Mouse (Mus musculus) hindbrain, embryonic 13.5 days (tissue): Measurements from ENCODE around the gene Ltb. TPM values are rescaled to one million over a fixed set of nuclear protein-coding genes. Genes with fewer than 3 reads are reported as not detected.

Source experiments
- microRNA-seq: library from miRNA; unstranded; fragments of <30 nt; microRNA quantifications from one replicate; pipeline ENCODE4, GENCODE M21; 2016
- polyA plus RNA-seq: library from polyadenylated mRNA; unstranded; fragments of >200 nt; fragmentation: Nextera tagmentation; extraction: Ambion mirVana; gene quantifications from 2 replicates; pipeline ENCODE4 v1.2.1, GENCODE M21; 2015

Gene Ltb
- polyA plus RNA-seq, 1 experiment from 2014 or later = 0.52 TPM

Small RNA genes lying within 50 kb of the gene (microRNA-seq; reads per million reads assigned to microRNA genes)
- gene Mir6973a (not detected), gene Mir6974 (not detected), gene Mir6975 (1.2 reads per million)

Other genes starting within 250 kb of the Ltb start
- 0.26 and 0.32 TPM in 2 replicates for gene Hspa1b, start 235.2 kb upstream of the Ltb start, polyA plus RNA-seq
- not detected in 2 replicates for gene Gm20481, start 224.5 kb upstream of the Ltb start, polyA plus RNA-seq
- gene Hspa1a, start 222.3 kb upstream of the Ltb start, polyA plus RNA-seq = 4.0 and 4.6 TPM in 2 replicates
- gene Hspa1l, start 221.7 kb upstream of the Ltb start, polyA plus RNA-seq = 0.85 and 1.1 TPM in 2 replicates
- gene Lsm2, start 212.6 kb upstream of the Ltb start, polyA plus RNA-seq = 112 and 117 TPM in 2 replicates
- gene Vars, start 193.5 kb upstream of the Ltb start, polyA plus RNA-seq = 57.3 TPM in 2 replicates
- gene Vwa7, start 177.9 kb upstream of the Ltb start, polyA plus RNA-seq = 0.16 and 0.18 TPM in 2 replicates
- 2.5 and 2.9 TPM in 2 replicates for gene Sapcd1, start 166.4 kb upstream of the Ltb start, polyA plus RNA-seq
- 2.7 and 3.5 TPM in 2 replicates for gene Msh5, start 147.7 kb upstream of the Ltb start, polyA plus RNA-seq
- 100 and 102 TPM in 2 replicates for gene Clic1, start 144.5 kb upstream of the Ltb start, polyA plus RNA-seq
- gene Ddah2, start 135.4 kb upstream of the Ltb start, polyA plus RNA-seq = 420 and 426 TPM in 2 replicates
- not detected in 2 replicates for gene Ly6g6c, start 129.1 kb upstream of the Ltb start, polyA plus RNA-seq
- 0.25 and 0.31 TPM in 2 replicates for gene Mpig6b, start 128.3 kb upstream of the Ltb start, polyA plus RNA-seq
- 0.45 TPM in 1 of 2 replicates, not detected in the other for gene Ly6g6e, start 117.5 kb upstream of the Ltb start, polyA plus RNA-seq
- gene Ly6g6d, start 116.4 kb upstream of the Ltb start, polyA plus RNA-seq = 0.61 and 1.1 TPM in 2 replicates
- 0.19 and 0.28 TPM in 2 replicates for gene Ly6g6f, start 108.8 kb upstream of the Ltb start, polyA plus RNA-seq
- 86.9 and 93.8 TPM in 2 replicates for gene Abhd16a, start 105.2 kb upstream of the Ltb start, polyA plus RNA-seq
- gene Ly6g5c, start 86.2 kb upstream of the Ltb start, polyA plus RNA-seq = 0.36 TPM in 1 of 2 replicates, not detected in the other
- 1.1 and 1.9 TPM in 2 replicates for gene Ly6g5b, start 79.0 kb upstream of the Ltb start, polyA plus RNA-seq
- gene Gpank1, start 73.0 kb upstream of the Ltb start, polyA plus RNA-seq = 21.6 and 24.4 TPM in 2 replicates
- 317 and 322 TPM in 2 replicates for gene Csnk2b, start 72.4 kb upstream of the Ltb start, polyA plus RNA-seq
- 10.2 and 11.2 TPM in 2 replicates for gene D17H6S53E, start 68.1 kb upstream of the Ltb start, polyA plus RNA-seq
- gene Apom, start 62.4 kb upstream of the Ltb start, polyA plus RNA-seq = 0.34 and 0.84 TPM in 2 replicates
- 76.5 and 81.9 TPM in 2 replicates for gene Bag6, start 59.3 kb upstream of the Ltb start, polyA plus RNA-seq
- gene Prrc2a, start 29.5 kb upstream of the Ltb start, polyA plus RNA-seq = 181 and 196 TPM in 2 replicates
- 8.7 and 11.6 TPM in 2 replicates for gene Aif1, start 18.4 kb upstream of the Ltb start, polyA plus RNA-seq
- gene Lst1, start 6.0 kb upstream of the Ltb start, polyA plus RNA-seq = 6.8 and 8.9 TPM in 2 replicates
- not detected in 2 replicates for gene Tnf, start 7.6 kb downstream of the Ltb start, polyA plus RNA-seq
- gene Lta, start 10.9 kb downstream of the Ltb start, polyA plus RNA-seq = 0.23 and 0.27 TPM in 2 replicates
- gene Gm16181, start 26.4 kb downstream of the Ltb start, polyA plus RNA-seq = 0.57 and 0.83 TPM in 2 replicates
- 52.4 and 54.2 TPM in 2 replicates for gene Atp6v1g2, start 39.2 kb downstream of the Ltb start, polyA plus RNA-seq
- 8.4 and 10.8 TPM in 2 replicates for gene Nfkbil1, start 41.4 kb downstream of the Ltb start, polyA plus RNA-seq
- 391 and 410 TPM in 2 replicates for gene Ddx39b, start 47.3 kb downstream of the Ltb start, polyA plus RNA-seq
- 73.4 and 73.6 TPM in 2 replicates for gene H2-D1, start 68.3 kb downstream of the Ltb start, polyA plus RNA-seq
- gene H2-Q1, start 126.0 kb downstream of the Ltb start, polyA plus RNA-seq = 0.14 and 0.30 TPM in 2 replicates
- 0.68 and 1.0 TPM in 2 replicates for gene H2-Q2, start 147.8 kb downstream of the Ltb start, polyA plus RNA-seq
- 1.0 and 1.2 TPM in 2 replicates for gene H2-Q4, start 185.2 kb downstream of the Ltb start, polyA plus RNA-seq
- 0.30 and 0.34 TPM in 2 replicates for gene H2-Q6, start 230.4 kb downstream of the Ltb start, polyA plus RNA-seq
- gene H2-Q7, start 244.7 kb downstream of the Ltb start, polyA plus RNA-seq = 2.4 TPM in 2 replicates